ENCODE assay signal across 8 mouse cellular contexts in the genomic region with DNA sequence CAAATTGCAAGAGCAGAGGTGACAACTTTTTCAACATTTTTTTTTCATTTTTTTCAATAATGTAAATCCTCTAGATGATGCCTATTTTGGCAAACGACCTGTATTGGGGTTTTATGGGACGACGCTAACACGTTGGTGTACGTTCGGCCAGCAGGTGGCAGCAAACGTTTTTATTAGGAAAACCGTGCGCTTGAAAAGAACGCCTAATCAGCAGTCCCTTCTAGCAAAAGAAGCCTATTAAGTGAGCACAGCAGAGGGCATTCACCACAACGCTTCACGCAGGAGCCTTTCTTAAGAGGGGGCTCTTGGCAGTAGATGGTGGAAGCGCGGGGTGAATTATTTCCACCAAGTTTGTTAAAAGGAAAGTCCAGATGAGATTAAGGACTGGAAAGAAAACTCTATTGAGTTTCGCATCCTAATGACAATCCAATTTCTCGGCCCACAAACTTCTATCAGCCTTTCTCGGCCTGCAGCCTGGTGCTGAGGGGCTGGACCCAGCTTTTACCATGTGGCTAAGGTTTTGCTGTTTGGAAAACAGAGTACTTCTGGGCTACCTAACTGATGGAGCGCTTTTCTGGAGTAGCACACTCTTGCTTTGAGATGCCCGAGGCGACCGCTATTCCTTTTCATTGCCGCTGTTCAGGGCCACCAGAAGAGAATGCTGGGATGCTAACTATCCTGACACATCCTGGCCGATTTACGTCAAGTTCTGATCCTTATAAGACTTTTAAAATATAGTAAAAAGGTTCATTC.
DNase-seq lines count a peak whose midpoint lies in the region; ATAC-seq lines count a peak whose summit lies in the region.

No protein-coding gene starts in this region.

- no peak overlapping the region for H3K27ac ChIP-seq in heart, embryonic 12.5 days (ENCODE audit: poor library complexity, severe bottlenecking)
- no peak overlapping the region for H3K27ac ChIP-seq in midbrain, embryonic 15.5 days

- H3K4me3 ChIP-seq in heart, embryonic 12.5 days: no peak overlapping the region
- H3K4me3 ChIP-seq in midbrain, embryonic 15.5 days: no peak overlapping the region

- no peaks in the 10 kb centered on the region for H3K9me3 ChIP-seq in heart, embryonic 12.5 days (replicated peaks)
- H3K9me3 ChIP-seq in midbrain, embryonic 15.5 days: no peaks in the 10 kb centered on the region

- intact Hi-C loops in left cerebral cortex, postnatal 25 days (cut with DNase I): loop anchor here (1.0 to 10.0 kb wide), 5 partner anchors 339 to 880 kb away; partner anchors contain the start of gene Edn1

- H3K9ac ChIP-seq in heart, embryonic 12.5 days: no peak overlapping the region
- no peak overlapping the region for H3K9ac ChIP-seq in midbrain, embryonic 15.5 days

- no peaks in the 10 kb centered on the region for H3K27me3 ChIP-seq in heart, embryonic 12.5 days (replicated peaks)
- H3K27me3 ChIP-seq in midbrain, embryonic 15.5 days (replicated peaks): no peaks in the 10 kb centered on the region

- 35% methylated on average over 24 of the region's 24 CpGs for WGBS in heart, embryonic 12.5 days
- WGBS in midbrain, embryonic 15.5 days: 24% methylated on average over 24 of the region's 24 CpGs

- peaks cover 41% of the 10 kb centered on the region for H3K4me1 ChIP-seq in heart, embryonic 12.5 days (replicated peaks)
- peaks cover 4% of the 10 kb centered on the region; the same call in 1 of the 2 replicates for H3K4me1 ChIP-seq in midbrain, embryonic 15.5 days

- DNase-seq in heart, adult 11 months: peak; percentile 93
- DNase-seq in gastrocnemius, postnatal 25 days: peak; percentile 41
- DNase-seq in kidney, adult 11 months: peak; percentile 77
- DNase-seq in left cerebral cortex, postnatal 25 days (ENCODE audit: low spot score in 2 of 2): peak; percentile 88 to 90
- DNase-seq in spleen, postnatal 10 days (ENCODE audit: low spot score in 2 of 2): peak; percentile 55 to 85

- no peak overlapping the region for H3K4me2 ChIP-seq in heart, embryonic 12.5 days
- peak overlapping the region; percentile 27 for H3K4me2 ChIP-seq in midbrain, embryonic 15.5 days

- no peaks in the 10 kb centered on the region for H3K36me3 ChIP-seq in heart, embryonic 12.5 days
- no peaks in the 10 kb centered on the region for H3K36me3 ChIP-seq in midbrain, embryonic 15.5 days (replicated peaks)

- no peak for ATAC-seq in heart, embryonic 12.5 days (ENCODE audit: insufficient number of reproducible peaks, low FRiP score)
- peak; percentile 87 for ATAC-seq in common myeloid progenitor, adult 5-6 weeks (replicated peaks; ENCODE audit: low read depth, poor library complexity, severe bottlenecking)
- peak; percentile 86 for ATAC-seq in midbrain, embryonic 15.5 days (replicated peaks)

Comparison
In these comparisons a context has a peak if more than half of its experiments do, and no peak if none do; other contexts are left out.
1. DNase-seq: peak in every context shown above with its lines; median percentile 93 in heart, adult 11 months; 89 in left cerebral cortex, postnatal 25 days; 77 in kidney, adult 11 months; 70 in spleen, postnatal 10 days; 41 in gastrocnemius, postnatal 25 days.